Comparison of ENCODE assay signal across 11 mouse cellular contexts in genomic region chr4:54613076-54613475, GRCm38 (mm10).
DNase-seq lines count a peak whose midpoint lies in the region; ATAC-seq lines count a peak whose summit lies in the region.
"Had no signal": no experiment of that assay in that cellular context is flagged by ENCODE, and none has a peak within 500 bp of the region (broad histone marks: within the 10 kb centered on the region; RNA-seq: fewer than 3 reads in every experiment).

No protein-coding gene starts in this region.

- no peak overlapping the region for H3K9ac ChIP-seq in midbrain, embryonic 11.5 days (ENCODE audit: low read length)
- H3K9ac ChIP-seq in midbrain, embryonic 16.5 days (ENCODE audit: low read depth, low read length): no peak overlapping the region
- H3K9ac ChIP-seq in forebrain, embryonic 13.5 days: no peak overlapping the region
- H3K9ac ChIP-seq in intestine, embryonic 16.5 days (ENCODE audit: low read depth, low read length): no peak overlapping the region
- H3K9ac ChIP-seq: heart, embryonic 13.5 days; liver, embryonic 13.5 days; neural tube, embryonic 12.5 days had no signal

- peaks cover 17% of the 10 kb centered on the region for H3K4me1 ChIP-seq in midbrain, embryonic 11.5 days (ENCODE audit: control insufficient read depth, insufficient read depth, low read length)
- H3K4me1 ChIP-seq in midbrain, embryonic 16.5 days (ENCODE audit: control insufficient read depth, insufficient read depth, low read length): peaks cover 7% of the 10 kb centered on the region
- peaks cover 24% of the 10 kb centered on the region for H3K4me1 ChIP-seq in forebrain, embryonic 13.5 days
- H3K4me1 ChIP-seq in intestine, embryonic 16.5 days (ENCODE audit: control insufficient read depth, insufficient read depth, low read length): no peaks in the 10 kb centered on the region
- H3K4me1 ChIP-seq: heart, embryonic 13.5 days; liver, embryonic 13.5 days had no signal

- no peaks in the 10 kb centered on the region for H3K9me3 ChIP-seq in midbrain, embryonic 11.5 days (ENCODE audit: control insufficient read depth, low read length)
- no peaks in the 10 kb centered on the region for H3K9me3 ChIP-seq in midbrain, embryonic 16.5 days (replicated peaks; ENCODE audit: control insufficient read depth, low read length, poor library complexity, severe bottlenecking)
- H3K9me3 ChIP-seq in forebrain, embryonic 13.5 days (replicated peaks): no peaks in the 10 kb centered on the region
- H3K9me3 ChIP-seq in intestine, embryonic 16.5 days (ENCODE audit: control insufficient read depth, low read length): no peaks in the 10 kb centered on the region
- H3K9me3 ChIP-seq: heart, embryonic 13.5 days; liver, embryonic 13.5 days; neural tube, embryonic 12.5 days had no signal

- 0 out of 2 replicates have a peak, but pooled peaks cover 3% of the 10 kb centered on the region for H3K27me3 ChIP-seq in midbrain, embryonic 11.5 days (ENCODE audit: control insufficient read depth, insufficient read depth, low read length)
- no peaks in the 10 kb centered on the region for H3K27me3 ChIP-seq in midbrain, embryonic 16.5 days (ENCODE audit: control insufficient read depth, insufficient read depth, low read depth, low read length)
- no peaks in the 10 kb centered on the region for H3K27me3 ChIP-seq in forebrain, embryonic 13.5 days
- H3K27me3 ChIP-seq in intestine, embryonic 16.5 days (replicated peaks; ENCODE audit: control insufficient read depth, insufficient read depth, low read length): no peaks in the 10 kb centered on the region
- H3K27me3 ChIP-seq: heart, embryonic 13.5 days; liver, embryonic 13.5 days; neural tube, embryonic 12.5 days had no signal

- H3K27ac ChIP-seq in midbrain, embryonic 11.5 days (ENCODE audit: low read depth, low read length): peak overlapping the region; percentile 40
- H3K27ac ChIP-seq in midbrain, embryonic 16.5 days (ENCODE audit: low read length): no peak overlapping the region
- H3K27ac ChIP-seq in forebrain, embryonic 13.5 days: peak overlapping the region; percentile 33
- no peak overlapping the region for H3K27ac ChIP-seq in intestine, embryonic 16.5 days (ENCODE audit: low read length)
- H3K27ac ChIP-seq: heart, embryonic 13.5 days; liver, embryonic 13.5 days had no signal

- H3K4me3 ChIP-seq in midbrain, embryonic 11.5 days (ENCODE audit: low read depth, low read length): no peak overlapping the region
- H3K4me3 ChIP-seq in midbrain, embryonic 16.5 days (ENCODE audit: low read depth, low read length): no peak overlapping the region
- no peak overlapping the region for H3K4me3 ChIP-seq in forebrain, embryonic 13.5 days
- H3K4me3 ChIP-seq in intestine, embryonic 16.5 days (ENCODE audit: low read length): no peak overlapping the region
- H3K4me3 ChIP-seq: heart, embryonic 13.5 days; liver, embryonic 13.5 days; neural tube, embryonic 12.5 days had no signal

- no peaks in the 10 kb centered on the region for H3K36me3 ChIP-seq in midbrain, embryonic 11.5 days (ENCODE audit: control insufficient read depth, insufficient read depth, low read length)
- no peaks in the 10 kb centered on the region for H3K36me3 ChIP-seq in midbrain, embryonic 16.5 days (ENCODE audit: control insufficient read depth, insufficient read depth, low read length)
- no peaks in the 10 kb centered on the region for H3K36me3 ChIP-seq in forebrain, embryonic 13.5 days (ENCODE audit: poor library complexity, severe bottlenecking)
- no peaks in the 10 kb centered on the region for H3K36me3 ChIP-seq in intestine, embryonic 16.5 days (ENCODE audit: control insufficient read depth, insufficient read depth, low read length)
- H3K36me3 ChIP-seq: heart, embryonic 13.5 days; liver, embryonic 13.5 days; neural tube, embryonic 12.5 days had no signal

- DNase-seq in midbrain, embryonic 11.5 days (ENCODE audit: low spot score, missing footprints): peak; percentile 90
- DNase-seq in gastrocnemius, postnatal 25 days: peak; percentile 50
- peak; percentile 51 to 62 for DNase-seq in kidney, postnatal 36 days
- DNase-seq: liver, embryonic 13.5 days; lung, postnatal 36 days had no signal

- peak; percentile 26; the same call in 1 of the 2 replicates for ATAC-seq in midbrain, embryonic 11.5 days (ENCODE audit: low FRiP score)
- no peak for ATAC-seq in midbrain, embryonic 16.5 days
- peak; percentile 41; the same call in 1 of the 2 replicates for ATAC-seq in forebrain, embryonic 13.5 days
- no peak for ATAC-seq in intestine, embryonic 16.5 days
- ATAC-seq in inflammation-experienced regulatory T-cells, adult 6 months: no peak

- no peak overlapping the region for H3K4me2 ChIP-seq in midbrain, embryonic 11.5 days
- H3K4me2 ChIP-seq in midbrain, embryonic 16.5 days (ENCODE audit: low read length): no peak overlapping the region
- H3K4me2 ChIP-seq in forebrain, embryonic 13.5 days: no peak overlapping the region
- H3K4me2 ChIP-seq in intestine, embryonic 16.5 days (ENCODE audit: low read depth, low read length): no peak overlapping the region
- H3K4me2 ChIP-seq: heart, embryonic 13.5 days; liver, embryonic 13.5 days; neural tube, embryonic 12.5 days had no signal

- WGBS in midbrain, embryonic 11.5 days: 27% methylated on average over 3 of the region's 3 CpGs
- WGBS in midbrain, embryonic 16.5 days: 9% methylated on average over 3 of the region's 3 CpGs
- 13% methylated on average over 3 of the region's 3 CpGs for WGBS in forebrain, embryonic 13.5 days
- 68% methylated on average over 3 of the region's 3 CpGs for WGBS in intestine, embryonic 16.5 days

Comparison
In these comparisons a context has a peak if more than half of its experiments do, and no peak if none do; other contexts are left out.
1. ATAC-seq: peak in midbrain, embryonic 11.5 days (single experiment) and forebrain, embryonic 13.5 days (single experiment); none in midbrain, embryonic 16.5 days (single experiment), intestine, embryonic 16.5 days (single experiment) and inflammation-experienced regulatory T-cells, adult 6 months (single experiment).
2. H3K27ac ChIP-seq: peak in midbrain, embryonic 11.5 days (single experiment) and forebrain, embryonic 13.5 days (single experiment); none in midbrain, embryonic 16.5 days (single experiment) and intestine, embryonic 16.5 days (single experiment).
3. Peak in every context shown above with its lines, with median percentiles within 50 percentile points of each other: DNase-seq.